ENCODE assay signal across 13 mouse cellular contexts in genomic region chr15:7144942-7145341, GRCm38 (mm10). TPM values are rescaled to one million over a fixed set of nuclear protein-coding genes. Genes with fewer than 3 reads are reported as not detected.
DNase-seq lines count a peak whose midpoint lies in the region; ATAC-seq lines count a peak whose summit lies in the region.
"Had no signal": no experiment of that assay in that cellular context is flagged by ENCODE, and none has a peak within 500 bp of the region (broad histone marks: within the 10 kb centered on the region; RNA-seq: fewer than 3 reads in every experiment).

No protein-coding gene starts in this region.

- WGBS in forebrain, embryonic 15.5 days: 71% methylated on average over 9 of the region's 9 CpGs
- WGBS in forebrain, embryonic 13.5 days: 83% methylated on average over 9 of the region's 9 CpGs
- 60% methylated on average over 9 of the region's 9 CpGs for WGBS in heart, embryonic 16.5 days
- 71% methylated on average over 9 of the region's 9 CpGs for WGBS in heart, embryonic 12.5 days
- 51% methylated on average over 9 of the region's 9 CpGs for WGBS in lung, embryonic 15.5 days

- H3K4me3 ChIP-seq in forebrain, embryonic 15.5 days: no peak overlapping the region
- H3K4me3 ChIP-seq in forebrain, embryonic 13.5 days: no peak overlapping the region
- H3K4me3 ChIP-seq in heart, embryonic 16.5 days (ENCODE audit: low read length): no peak overlapping the region
- no peak overlapping the region for H3K4me3 ChIP-seq in heart, embryonic 12.5 days
- H3K4me3 ChIP-seq in lung, embryonic 15.5 days: no peak overlapping the region
- H3K4me3 ChIP-seq: liver, embryonic 12.5 days had no signal

- no peaks in the 10 kb centered on the region for H3K9me3 ChIP-seq in forebrain, embryonic 15.5 days
- H3K9me3 ChIP-seq in forebrain, embryonic 13.5 days (replicated peaks): no peaks in the 10 kb centered on the region
- H3K9me3 ChIP-seq in heart, embryonic 16.5 days (replicated peaks; ENCODE audit: control insufficient read depth, low read length): no peaks in the 10 kb centered on the region
- no peaks in the 10 kb centered on the region for H3K9me3 ChIP-seq in heart, embryonic 12.5 days (replicated peaks)
- no peaks in the 10 kb centered on the region for H3K9me3 ChIP-seq in lung, embryonic 15.5 days
- H3K9me3 ChIP-seq: G1E; liver, embryonic 12.5 days had no signal

- H3K36me3 ChIP-seq in forebrain, embryonic 15.5 days: no peaks in the 10 kb centered on the region
- H3K36me3 ChIP-seq in forebrain, embryonic 13.5 days (ENCODE audit: poor library complexity, severe bottlenecking): no peaks in the 10 kb centered on the region
- no peaks in the 10 kb centered on the region for H3K36me3 ChIP-seq in heart, embryonic 16.5 days (ENCODE audit: control insufficient read depth, insufficient read depth)
- H3K36me3 ChIP-seq in heart, embryonic 12.5 days: no peaks in the 10 kb centered on the region
- no peaks in the 10 kb centered on the region for H3K36me3 ChIP-seq in lung, embryonic 15.5 days
- H3K36me3 ChIP-seq: G1E; liver, embryonic 12.5 days had no signal

- H3K27me3 ChIP-seq in forebrain, embryonic 15.5 days: no peaks in the 10 kb centered on the region
- no peaks in the 10 kb centered on the region for H3K27me3 ChIP-seq in forebrain, embryonic 13.5 days
- H3K27me3 ChIP-seq in heart, embryonic 16.5 days (ENCODE audit: control insufficient read depth, insufficient read depth, low read length): no peaks in the 10 kb centered on the region
- no peaks in the 10 kb centered on the region for H3K27me3 ChIP-seq in heart, embryonic 12.5 days (replicated peaks)
- no peaks in the 10 kb centered on the region for H3K27me3 ChIP-seq in lung, embryonic 15.5 days

- H3K4me1 ChIP-seq in forebrain, embryonic 15.5 days: peaks cover 29% of the 10 kb centered on the region
- H3K4me1 ChIP-seq in forebrain, embryonic 13.5 days: 0 out of 2 replicates have a peak, but pooled peaks cover 5% of the 10 kb centered on the region
- H3K4me1 ChIP-seq in heart, embryonic 16.5 days (ENCODE audit: control insufficient read depth, insufficient read depth, low read length): peaks cover 40% of the 10 kb centered on the region
- peaks cover 48% of the 10 kb centered on the region for H3K4me1 ChIP-seq in heart, embryonic 12.5 days (replicated peaks)
- H3K4me1 ChIP-seq in lung, embryonic 15.5 days: peaks cover 36% of the 10 kb centered on the region

- no peak overlapping the region for H3K9ac ChIP-seq in forebrain, embryonic 15.5 days (replicated peaks)
- H3K9ac ChIP-seq in forebrain, embryonic 13.5 days: no peak overlapping the region
- no peak overlapping the region for H3K9ac ChIP-seq in heart, embryonic 16.5 days (ENCODE audit: low read length)
- no peak overlapping the region for H3K9ac ChIP-seq in heart, embryonic 12.5 days
- H3K9ac ChIP-seq in lung, embryonic 15.5 days: no peak overlapping the region
- H3K9ac ChIP-seq: liver, embryonic 12.5 days had no signal

- no peak overlapping the region for H3K27ac ChIP-seq in forebrain, embryonic 15.5 days (replicated peaks)
- no peak overlapping the region for H3K27ac ChIP-seq in forebrain, embryonic 13.5 days
- peak overlapping the region; percentile 51 for H3K27ac ChIP-seq in heart, embryonic 16.5 days (ENCODE audit: low read length)
- no peak overlapping the region for H3K27ac ChIP-seq in heart, embryonic 12.5 days (ENCODE audit: poor library complexity, severe bottlenecking)
- 0 out of 2 replicates have a peak overlapping the region, but pooled peaks have one; percentile 12 for H3K27ac ChIP-seq in lung, embryonic 15.5 days
- H3K27ac ChIP-seq: liver, embryonic 12.5 days had no signal

- peak; percentile 33 for ATAC-seq in forebrain, embryonic 15.5 days (replicated peaks)
- ATAC-seq in forebrain, embryonic 13.5 days: no peak
- ATAC-seq in heart, embryonic 16.5 days (replicated peaks; ENCODE audit: extremely low read depth, insufficient read depth, low FRiP score): no peak
- no peak for ATAC-seq in heart, embryonic 12.5 days (ENCODE audit: insufficient number of reproducible peaks, low FRiP score)
- ATAC-seq in lung, embryonic 15.5 days (ENCODE audit: borderline replicate concordance, extremely low read depth, low FRiP score, low TSS enrichment): no peak
- ATAC-seq: intestine, postnatal 0 days; liver, embryonic 12.5 days had no signal

- no peak overlapping the region for H3K4me2 ChIP-seq in forebrain, embryonic 15.5 days (replicated peaks)
- no peak overlapping the region for H3K4me2 ChIP-seq in forebrain, embryonic 13.5 days
- peak overlapping the region; percentile 5; the same call in 1 of the 2 replicates for H3K4me2 ChIP-seq in heart, embryonic 16.5 days (ENCODE audit: low read depth, low read length)
- H3K4me2 ChIP-seq in heart, embryonic 12.5 days: no peak overlapping the region
- 0 out of 2 replicates have a peak overlapping the region, but pooled peaks have one; percentile 10 for H3K4me2 ChIP-seq in lung, embryonic 15.5 days
- H3K4me2 ChIP-seq: liver, embryonic 12.5 days had no signal

- DNase-seq in lung, postnatal 14 days: no peak
- DNase-seq in lung, postnatal 36 days: peak; percentile 56
- DNase-seq in right cerebral cortex, postnatal 10 days (ENCODE audit: low spot score in 2 of 2): no peak
- DNase-seq: cerebellum, adult 18-20 months; right cerebral cortex, postnatal 14 days had no signal

RNA-seq across cellular contexts. Expression of gene Lifr, which starts 54.5 kb away (rescaled TPM):
- 7.6 and 8.1 TPM in 2 replicates for polyA plus RNA-seq in forebrain, embryonic 15.5 days (2015; fragmentation: Nextera tagmentation; extraction: Ambion mirVana)
- 4.5 and 4.6 TPM in 2 replicates for polyA plus RNA-seq in forebrain, embryonic 13.5 days (2015; fragmentation: Nextera tagmentation; extraction: Ambion mirVana)
- 22.4 and 24.0 TPM in 2 replicates for polyA plus RNA-seq in heart, embryonic 16.5 days (2015; fragmentation: Nextera tagmentation; extraction: Ambion mirVana)
- polyA plus RNA-seq in heart, embryonic 12.5 days (2016; fragmentation: Nextera tagmentation; extraction: Ambion mirVana): 17.3 and 17.9 TPM in 2 replicates
- polyA plus RNA-seq in lung, embryonic 15.5 days (2015; fragmentation: Nextera tagmentation; extraction: Ambion mirVana): 22.7 and 24.1 TPM in 2 replicates
- polyA plus RNA-seq: G1E had no signal

Comparison
In these comparisons a context has a peak if more than half of its experiments do, and no peak if none do; other contexts are left out.
1. H3K27ac ChIP-seq: peak in heart, embryonic 16.5 days (single experiment) and lung, embryonic 15.5 days (single experiment); none in forebrain, embryonic 15.5 days (single experiment), forebrain, embryonic 13.5 days (single experiment) and heart, embryonic 12.5 days (single experiment).
2. H3K4me2 ChIP-seq: peak in heart, embryonic 16.5 days (single experiment) and lung, embryonic 15.5 days (single experiment); none in forebrain, embryonic 15.5 days (single experiment), forebrain, embryonic 13.5 days (single experiment) and heart, embryonic 12.5 days (single experiment).